Mouse (Mus musculus): ENCODE measurements around the gene Lcn12.

Gene Lcn12

DNA sequence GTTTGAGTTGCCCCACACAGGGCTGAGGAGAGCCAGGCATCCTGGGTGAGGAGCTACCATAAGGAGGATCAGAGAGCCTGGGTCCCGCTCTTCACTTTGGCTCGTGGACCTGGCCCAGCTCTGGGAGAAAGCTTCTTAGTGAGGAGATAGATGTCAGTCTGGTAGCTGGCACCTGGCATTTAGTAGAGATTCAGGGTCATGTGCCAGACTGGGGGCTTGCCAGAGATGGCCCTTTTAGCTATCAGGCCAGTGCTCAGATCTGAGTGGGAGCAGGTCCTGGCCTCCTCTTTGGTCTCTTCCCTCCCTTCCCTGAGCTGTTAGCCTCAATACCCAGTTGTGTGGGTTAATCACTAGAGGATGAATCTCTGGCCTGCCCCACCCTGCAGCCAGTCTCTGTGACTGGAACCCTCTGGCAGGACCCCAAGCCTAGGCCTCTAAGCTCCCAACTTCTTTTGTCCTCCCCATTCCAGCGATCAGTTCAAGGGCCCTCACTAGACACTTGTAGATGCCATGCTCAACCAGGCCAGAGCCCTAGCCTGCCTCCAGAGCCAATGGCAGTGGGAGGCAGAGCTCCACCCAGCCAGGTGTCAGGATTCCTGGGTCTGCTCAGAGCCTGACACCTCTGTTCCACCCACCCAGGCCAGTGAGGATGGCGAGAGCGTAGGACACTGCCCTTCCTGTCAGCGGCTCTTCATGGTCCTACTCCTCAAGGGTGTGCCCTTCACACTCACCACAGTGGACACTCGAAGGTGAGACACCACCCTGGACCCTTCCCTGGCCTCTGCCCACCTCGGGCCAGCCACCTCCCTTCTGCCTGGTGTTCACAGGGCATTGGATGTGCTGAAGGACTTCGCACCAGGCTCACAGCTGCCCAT lies 36.5 kb downstream of the Lcn12 start:
- DNase-seq, result no peak

DNA sequence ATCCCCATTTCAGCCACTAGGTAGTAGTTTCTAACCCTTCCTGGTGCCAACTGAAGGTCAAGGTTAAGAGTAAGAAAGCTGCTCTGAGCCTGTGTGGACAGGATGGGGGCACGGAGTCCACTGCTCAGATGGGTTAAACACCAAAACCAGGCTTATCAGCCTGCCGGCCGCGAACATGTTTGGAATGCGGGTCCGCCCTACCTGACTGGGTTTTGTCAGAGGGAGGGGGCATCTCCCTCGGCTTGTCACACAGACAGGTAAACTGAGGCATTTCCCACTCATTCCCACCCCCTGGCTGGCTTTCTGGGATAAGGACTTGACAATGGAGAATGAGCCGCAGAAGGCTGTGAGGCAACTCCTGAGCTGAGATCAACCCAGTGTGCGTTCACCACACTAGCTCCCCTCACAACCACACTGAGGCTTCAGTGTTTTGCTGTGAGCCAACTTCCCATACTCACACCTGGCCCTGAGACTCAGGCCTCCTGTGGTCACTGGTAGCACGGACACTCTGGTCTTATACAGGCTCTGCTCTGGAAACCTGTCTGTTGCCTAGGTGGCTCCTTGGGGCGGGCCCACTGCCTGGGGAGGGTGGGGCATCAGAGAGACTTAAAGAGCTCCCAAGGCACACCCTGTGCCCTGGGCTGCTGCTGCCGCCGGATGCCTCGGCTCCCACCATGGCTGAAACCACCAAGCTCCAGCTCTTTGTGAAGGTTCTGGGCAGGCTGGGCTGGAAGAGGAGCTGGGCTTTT lies 37.3 kb downstream of the Lcn12 start, which contains the start of gene Clic3:
Clic3 (plus strand) TSS at position 634 of the 749 bp plus-strand sequence.
- DNase-seq, result no peak

DNA sequence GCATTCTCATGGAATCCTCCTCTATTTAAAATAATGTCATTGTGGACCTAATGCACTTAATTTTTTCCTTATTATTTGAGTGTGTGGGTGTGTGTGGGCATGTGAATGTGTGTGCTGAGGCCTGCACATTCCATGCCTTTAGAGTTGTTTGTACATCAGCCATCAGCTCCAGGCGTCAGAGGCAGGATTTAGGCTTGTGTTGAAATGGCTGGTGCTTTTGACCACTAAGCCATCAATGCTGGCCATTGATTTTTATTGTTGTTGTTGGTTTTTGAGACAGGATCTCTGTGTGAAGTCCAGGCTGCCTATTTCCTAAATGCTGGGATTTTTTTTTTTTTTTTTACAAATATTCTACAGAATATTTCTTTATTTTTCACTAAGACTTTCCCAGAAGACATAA lies 40.8 kb downstream of the Lcn12 start:
- no peak for DNase-seq

DNA sequence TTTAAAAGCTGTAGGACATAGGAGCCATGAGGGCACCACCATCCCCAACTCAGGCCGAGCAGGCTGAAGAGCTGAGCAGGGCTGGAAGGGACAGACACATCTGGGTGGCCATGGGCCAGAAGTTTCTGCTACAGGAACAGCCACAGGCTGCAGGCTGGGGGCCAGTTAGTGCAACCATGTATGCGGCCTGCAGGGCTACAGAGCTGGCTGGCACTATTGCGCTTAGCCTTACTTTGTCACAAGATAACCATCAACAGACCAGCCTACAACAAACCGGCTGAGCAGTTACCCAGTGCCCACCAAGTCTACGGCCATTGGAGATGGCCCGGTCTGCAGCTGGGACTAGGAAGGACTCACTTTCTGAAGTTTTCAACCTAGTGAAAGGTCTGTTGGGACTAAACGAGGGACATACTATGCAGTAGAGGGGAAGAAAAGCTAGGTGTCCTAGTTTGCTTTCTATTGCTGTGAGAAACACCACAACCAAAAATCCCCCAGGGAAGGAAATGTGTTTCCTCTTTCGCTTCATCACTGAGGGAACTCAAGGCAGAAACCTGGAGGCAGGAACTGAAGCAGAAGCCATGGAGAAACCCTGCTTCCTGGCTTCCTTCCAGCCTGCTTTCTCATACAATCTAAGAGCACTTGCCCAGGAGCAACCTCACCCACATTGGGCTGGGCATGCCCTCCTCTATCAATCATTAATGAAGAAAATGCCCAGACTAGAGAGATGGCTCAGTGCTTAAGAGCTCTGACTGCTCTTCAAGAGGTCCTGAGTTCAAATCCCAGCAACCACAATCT lies 42.7 kb downstream of the Lcn12 start:
- no peak for DNase-seq

DNA sequence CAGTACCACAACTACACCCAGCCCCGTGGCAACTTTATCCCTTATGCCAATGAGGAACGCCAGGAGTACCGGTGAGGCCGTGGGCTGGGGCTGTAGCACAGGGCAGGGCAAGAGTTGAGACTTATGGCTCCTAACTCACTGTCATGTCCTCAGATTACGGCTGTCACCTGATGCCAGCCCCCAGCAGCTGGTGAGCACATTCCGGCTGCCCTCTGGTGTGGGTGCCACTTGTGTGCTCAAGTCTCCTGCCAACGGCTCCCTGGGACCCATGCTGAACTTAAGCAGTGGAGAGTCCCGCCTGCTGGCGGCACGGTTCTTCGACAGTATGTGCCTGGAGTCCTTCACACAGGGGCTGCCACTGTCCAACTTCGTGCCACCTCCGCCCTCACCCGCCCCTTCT lies 51.0 kb downstream of the Lcn12 start:
- no peak for DNase-seq

DNA sequence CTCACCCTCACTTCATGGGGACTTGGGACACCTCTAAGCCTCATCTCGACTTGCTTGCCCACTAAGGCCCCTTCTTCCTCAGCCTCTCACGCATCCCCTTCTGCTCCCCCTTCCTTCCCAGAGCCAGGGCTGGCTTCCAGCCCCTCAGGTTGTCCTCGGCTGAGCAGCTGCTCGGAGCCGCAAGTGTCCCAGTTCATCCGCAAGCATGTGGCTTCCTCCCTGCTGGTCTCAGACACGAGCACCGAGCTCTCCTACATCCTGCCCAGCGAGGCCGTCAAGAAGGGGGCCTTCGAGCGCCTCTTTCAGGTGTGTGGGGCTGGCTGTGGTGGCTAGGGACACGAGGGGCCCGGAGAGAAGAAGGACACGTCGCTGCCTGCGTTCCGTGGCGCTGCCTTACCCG lies 52.6 kb downstream of the Lcn12 start:
- DNase-seq, result no peak
